Mouse (Mus musculus): ENCODE data around the gene BC048403. TPM values are rescaled to one million over a fixed set of nuclear protein-coding genes. Genes with fewer than 3 reads are reported as not detected.

BC048403 gene
- total RNA-seq, 2 experiments from 2014 or later: 5.9 TPM; not detected in 1

DNA sequence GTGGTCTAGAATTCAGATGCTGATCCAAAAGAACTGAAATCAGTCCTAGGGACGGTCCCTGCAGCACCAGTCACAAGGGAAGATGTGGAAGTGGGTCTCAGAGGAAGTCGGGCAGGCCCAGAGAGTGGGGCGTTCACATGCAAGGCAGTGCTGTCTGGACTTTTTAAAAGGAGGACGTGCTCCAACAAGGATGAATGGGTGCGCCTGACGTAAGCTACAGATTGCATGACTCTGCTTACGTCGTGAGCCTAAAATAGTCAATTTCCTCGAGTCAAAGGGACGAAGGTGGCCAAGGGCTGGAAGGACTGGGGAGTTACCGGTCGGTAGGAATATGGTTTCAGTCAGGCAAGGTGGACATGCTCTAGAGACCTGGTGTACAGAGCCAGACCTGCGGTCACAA lies 60.3 kb downstream of the BC048403 start:
- no peak for ATAC-seq (replicated peaks; ENCODE audit: low FRiP score, poor library complexity, severe bottlenecking)

Other genes starting within 250 kb of the BC048403 start
- 44.0 and 53.2 TPM in 2 replicates for gene Tbk1, start 153.2 kb upstream of the BC048403 start, total RNA-seq (2015; ENCODE audit: low replicate concordance)
- 75.9 and 109 TPM in 2 replicates for gene Tbk1, start 153.2 kb upstream of the BC048403 start, total RNA-seq (2017; ENCODE audit: low replicate concordance)
- 22.2 and 32.8 TPM in 2 replicates for gene Xpot, start 113.6 kb upstream of the BC048403 start, total RNA-seq (2015; ENCODE audit: low replicate concordance)
- 40.0 and 49.9 TPM in 2 replicates for gene Xpot, start 113.6 kb upstream of the BC048403 start, total RNA-seq (2017; ENCODE audit: low replicate concordance)
- not detected in 2 replicates for gene D930020B18Rik, start 98.3 kb upstream of the BC048403 start, total RNA-seq (2015; ENCODE audit: low replicate concordance)
- not detected in 2 replicates for gene D930020B18Rik, start 98.3 kb upstream of the BC048403 start, total RNA-seq (2017; ENCODE audit: low replicate concordance)

All from erythroid progenitor cell, adult 5-6 weeks (primary cell).